Mouse (Mus musculus) stomach, postnatal 0 days (tissue): ENCODE measurements around the gene Osbpl6. TPM values are rescaled to one million over a fixed set of nuclear protein-coding genes. Genes with fewer than 3 reads are reported as not detected.

Source experiments
- ATAC-seq: fragments of 200-750 bp; cut with Nextera tagmentation; 2 replicates; pipeline ENCODE4 v1.8.0; 2017; ENCODE audit not compliant: low FRiP score, low TSS enrichment
- DNase-seq: peaks from one replicate; pipeline ENCODE4 v3.0.0-alpha.2; 2016; ENCODE audit warnings: low spot score
- H3K27ac ChIP-seq: fragments of 300-500 bp; sonication (generic); replicated peaks from 2 replicates; pipeline ENCODE4 v1.5.1; 2014; ENCODE audit warnings: mild to moderate bottlenecking, control low read depth
- H3K27me3 ChIP-seq: fragments of 300-500 bp; sonication (generic); 2 replicates; pipeline ENCODE4 v1.6.1; 2014; ENCODE audit warnings: low read length; ENCODE audit not compliant: control insufficient read depth, insufficient read depth
- H3K36me3 ChIP-seq: fragments of 300-500 bp; sonication (generic); 2 replicates; pipeline ENCODE4 v1.6.1; 2014; ENCODE audit warnings: low read length, mixed read lengths; ENCODE audit not compliant: control insufficient read depth, insufficient read depth
- H3K4me1 ChIP-seq: fragments of 300-500 bp; sonication (generic); replicated peaks from 2 replicates; pipeline ENCODE4 v1.6.1; 2014; ENCODE audit warnings: antibody characterized with exemption; ENCODE audit not compliant: control insufficient read depth, insufficient read depth
- H3K4me2 ChIP-seq: fragments of 300-500 bp; sonication (generic); replicated peaks from 2 replicates; pipeline ENCODE4 v1.6.1; 2014; ENCODE audit warnings: low read depth, mild to moderate bottlenecking, control low read depth, moderate library complexity
- H3K4me3 ChIP-seq: fragments of 300-500 bp; sonication (generic); 2 replicates; pipeline ENCODE4 v1.5.1; 2014; ENCODE audit warnings: low read depth, low read length, control low read depth
- H3K9ac ChIP-seq: fragments of 300-500 bp; sonication (generic); 2 replicates; pipeline ENCODE4 v1.6.1; 2014; ENCODE audit warnings: mild to moderate bottlenecking, low read length, control low read depth, mixed read lengths
- H3K9me3 ChIP-seq: fragments of 300-500 bp; sonication (generic); 2 replicates; pipeline ENCODE4 v1.6.1; 2016; ENCODE audit warnings: low read length; ENCODE audit not compliant: control insufficient read depth
- CTCF ChIP-seq: IDR thresholded peaks from 2 replicates; pipeline ENCODE4 v1.5.1; 2016; ENCODE audit warnings: antibody characterized with exemption, low read depth, mild to moderate bottlenecking, moderate library complexity
- EP300 ChIP-seq: optimal IDR thresholded peaks from 2 replicates; pipeline ENCODE3; 2016; ENCODE audit warnings: antibody characterized with exemption
- WGBS: fragments of 180-500 bp; shearing (Covaris S2); extraction: QIAGEN DNeasy Blood & Tissue Kit; methylation state at CpG from one replicate; pipeline ENCODE4 v1.1.7; 2014; 5-methylcytosine and 5-hydroxymethylcytosine counted together
- polyA plus RNA-seq: library from polyadenylated mRNA; unstranded; fragments of >200 nt; fragmentation: Nextera tagmentation; extraction: Ambion mirVana; gene quantifications from 2 replicates; pipeline ENCODE4 v1.2.1, GENCODE M21; 2015

The Osbpl6 gene
- polyA plus RNA-seq, 1 experiment from 2014 or later: 4.7 TPM

DNA sequence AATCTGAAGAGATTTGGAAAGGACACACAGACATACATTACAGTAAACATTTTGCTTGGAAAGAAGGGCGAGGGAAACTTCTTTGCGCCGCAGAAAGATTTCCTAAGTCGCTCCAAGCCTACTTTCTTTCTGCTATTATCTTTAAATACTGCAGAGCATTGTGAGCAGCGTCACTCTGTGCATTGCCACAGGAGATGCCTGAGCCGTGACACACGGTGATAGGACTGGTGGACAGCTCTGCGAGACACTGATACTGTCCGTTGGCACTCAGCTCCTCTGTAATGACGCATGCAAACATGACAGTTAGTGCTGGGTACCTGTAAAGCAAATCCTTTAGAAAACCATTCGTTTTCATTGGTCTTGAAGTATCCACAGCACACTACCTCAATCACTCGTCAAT is 224.0 kb downstream of the Osbpl6 start:
- Histone ChIP-seq H3K4me1 (no peaks in the 10 kb centered on the region), H3K27me3 (no peaks in the 10 kb centered on the region), H3K36me3 (peaks cover 20% of the 10 kb centered on the region), H3K9me3 (no peaks in the 10 kb centered on the region), H3K27ac (no peak overlapping the region), H3K9ac (no peak overlapping the region), H3K4me2 (no peak overlapping the region), H3K4me3 (no peak overlapping the region)
- ATAC-seq (no peak), DNase-seq (no peak)
- TF ChIP-seq EP300: no peak
- no peak for TF ChIP-seq CTCF
- 85% methylated on average over 12 of the region's 12 CpGs for whole genome bisulfite sequencing

DNA sequence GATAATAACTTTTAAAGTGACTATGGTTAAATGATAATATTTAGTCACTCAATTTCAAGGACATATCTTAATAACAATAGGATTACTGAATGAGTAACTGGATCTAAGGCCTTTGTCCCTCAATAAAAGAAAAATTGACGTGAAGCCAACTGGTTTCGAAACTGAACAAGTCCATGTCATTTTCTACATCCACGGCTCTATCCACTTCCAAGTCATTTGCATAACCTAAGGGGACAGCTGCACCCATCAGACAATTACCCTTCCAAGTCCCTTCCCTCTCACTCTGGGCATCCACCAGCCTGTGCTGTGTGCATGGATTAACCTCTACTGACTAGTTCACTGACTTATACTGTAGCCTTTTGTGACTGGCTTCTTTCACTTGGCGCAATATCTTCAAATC is 225.3 kb downstream of the Osbpl6 start:
- H3K9ac ChIP-seq: no peak overlapping the region
- no peak overlapping the region for H3K4me2 ChIP-seq
- no peaks in the 10 kb centered on the region for H3K27me3 ChIP-seq
- no peak for DNase-seq
- WGBS: 79% methylated on average over 4 of the region's 4 CpGs
- TF ChIP-seq CTCF: no peak
- no peak for TF ChIP-seq EP300
- no peaks in the 10 kb centered on the region for H3K9me3 ChIP-seq
- no peak for ATAC-seq
- H3K4me3 ChIP-seq: no peak overlapping the region
- H3K4me1 ChIP-seq: no peaks in the 10 kb centered on the region
- no peak overlapping the region for H3K27ac ChIP-seq
- peaks cover 23% of the 10 kb centered on the region for H3K36me3 ChIP-seq

DNA sequence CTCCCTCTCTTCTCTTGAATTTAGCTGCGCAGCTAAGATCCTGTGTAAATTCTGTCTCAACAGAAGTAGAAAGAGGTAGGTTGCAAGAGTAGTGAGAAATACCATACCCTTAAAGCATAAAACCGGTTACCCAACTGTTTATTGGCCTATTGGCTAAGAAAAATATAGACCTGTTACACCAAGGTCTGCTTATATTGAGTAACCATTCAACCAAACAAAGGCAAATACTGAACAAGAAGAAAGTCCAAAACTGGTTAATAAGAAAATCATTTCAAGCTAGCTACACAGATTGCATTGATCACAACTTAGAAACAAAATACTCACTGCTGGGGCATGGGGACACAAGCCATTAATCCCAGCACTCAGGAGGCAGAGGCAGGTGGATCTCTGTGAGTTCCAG is 233.3 kb downstream of the Osbpl6 start:
- no peak for ATAC-seq
- Histone ChIP-seq H3K36me3 (peaks cover 13% of the 10 kb centered on the region), H3K27ac (no peak overlapping the region), H3K9me3 (no peaks in the 10 kb centered on the region), H3K4me1 (no peaks in the 10 kb centered on the region), H3K4me3 (no peak overlapping the region), H3K27me3 (no peaks in the 10 kb centered on the region), H3K9ac (no peak overlapping the region), H3K4me2 (no peak overlapping the region)
- TF ChIP-seq EP300: no peak
- no peak for TF ChIP-seq CTCF
- DNase-seq: no peak
- WGBS: 93% methylated on average over 2 of the region's 2 CpGs

DNA sequence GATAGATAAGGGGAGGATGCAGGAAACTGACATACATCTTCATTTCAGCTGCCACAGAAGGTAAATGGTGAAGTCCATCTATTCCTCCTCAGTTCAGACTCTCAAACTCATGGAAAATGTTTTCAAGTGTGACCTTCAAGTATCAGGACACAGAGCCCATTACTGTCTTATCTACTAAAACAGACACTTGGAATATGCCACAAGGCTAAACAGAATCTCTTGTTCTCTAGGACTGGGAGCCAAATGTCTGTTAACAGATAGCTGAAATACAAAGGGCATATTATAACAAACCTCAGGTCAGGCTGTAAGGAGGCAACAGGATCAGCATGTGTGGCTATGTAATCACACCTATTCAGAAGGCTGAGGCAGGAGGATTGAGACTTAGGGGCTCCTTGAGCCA is 237.5 kb downstream of the Osbpl6 start:
- no peaks in the 10 kb centered on the region for H3K27me3 ChIP-seq
- TF ChIP-seq EP300 (no peak), CTCF (no peak)
- H3K27ac ChIP-seq: no peak overlapping the region
- no peak overlapping the region for H3K4me3 ChIP-seq
- no peak overlapping the region for H3K9ac ChIP-seq
- no peaks in the 10 kb centered on the region for H3K4me1 ChIP-seq
- no peaks in the 10 kb centered on the region for H3K9me3 ChIP-seq
- DNase-seq: no peak
- peaks cover 9% of the 10 kb centered on the region; the same call in 1 of the 2 replicates for H3K36me3 ChIP-seq
- H3K4me2 ChIP-seq: no peak overlapping the region
- no peak for ATAC-seq

DNA sequence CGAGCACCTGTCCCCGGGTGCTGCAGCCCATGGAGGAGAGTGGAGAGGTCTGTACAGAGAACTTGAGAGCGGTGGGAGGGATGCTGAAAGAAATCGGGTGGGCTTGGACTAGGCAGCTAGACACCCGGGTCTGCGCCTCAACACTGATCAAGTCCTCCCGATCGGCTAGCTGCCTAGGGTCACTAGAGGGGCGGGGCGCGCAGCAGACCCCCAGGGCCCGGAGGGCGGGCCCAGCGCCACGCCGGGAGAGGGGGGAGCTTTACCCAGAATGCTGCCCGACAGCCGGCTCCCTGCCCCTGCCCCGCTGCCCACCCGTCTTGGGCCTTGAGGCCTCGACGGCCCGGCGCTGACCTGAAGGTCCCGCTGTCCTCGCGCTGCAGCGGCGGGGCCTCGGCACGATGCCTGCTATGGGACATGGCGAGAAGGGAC is 241.1 kb downstream of the Osbpl6 start:
- Histone ChIP-seq H3K4me3 (peak overlapping the region; percentile 76), H3K36me3 (no peaks in the 10 kb centered on the region), H3K9me3 (no peaks in the 10 kb centered on the region), H3K9ac (peak overlapping the region; percentile 80), H3K4me2 (peak overlapping the region; percentile 97), H3K27me3 (no peaks in the 10 kb centered on the region), H3K4me1 (no peaks in the 10 kb centered on the region), H3K27ac (peak overlapping the region; percentile 85)
- WGBS: under 1% methylated on average over 30 of the region's 32 CpGs
- ATAC-seq (peak; percentile 5; the same call in 1 of the 2 replicates), DNase-seq (no peak)
- TF ChIP-seq EP300 (no peak), CTCF (no peak)

DNA sequence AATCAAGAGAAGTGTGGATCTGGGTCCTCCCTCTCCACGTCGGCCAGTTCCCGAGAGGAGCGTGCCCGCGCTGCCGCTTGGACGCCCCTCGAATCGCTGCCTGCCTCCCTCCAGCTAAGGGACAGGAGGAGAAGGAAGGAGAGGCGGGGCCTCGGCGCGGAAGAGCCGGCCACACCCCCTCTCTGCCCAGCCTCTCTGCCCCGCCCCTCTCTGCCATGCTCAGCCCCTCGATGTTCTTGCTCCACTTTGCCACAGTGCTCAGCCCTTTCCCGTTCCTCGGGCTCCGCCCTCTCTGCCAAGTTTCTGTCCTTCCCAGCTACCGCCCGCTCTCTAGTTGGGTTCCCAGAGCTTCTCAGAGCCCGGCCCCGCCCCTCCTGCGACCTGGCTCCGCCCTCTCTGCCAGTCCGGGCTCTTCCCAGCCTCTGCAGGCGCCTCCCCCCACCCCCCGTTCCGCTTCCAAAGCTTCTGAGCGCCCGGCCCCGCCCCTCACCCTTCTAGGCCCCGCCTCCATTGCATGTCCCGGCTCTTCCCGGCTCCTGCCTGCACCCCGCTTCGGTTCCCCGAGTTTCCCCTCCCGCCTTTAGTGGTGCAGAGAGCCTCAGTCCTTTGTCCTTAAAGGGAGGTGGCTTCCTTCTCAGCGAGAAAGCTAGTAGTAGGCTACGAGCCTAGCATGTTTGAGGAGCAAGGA is 241.7 kb downstream of the Osbpl6 start, which contains the start of the genes Prkra and Pjvk:
Gene Prkra (minus strand): TSS at position 133 of the 688 bp plus-strand sequence.
Gene Pjvk (plus strand): TSS at position 594 of the 688 bp plus-strand sequence.
- DNase-seq: peak; percentile 100
- Histone ChIP-seq H3K9me3 (no peaks in the 10 kb centered on the region), H3K9ac (peak within 1 kb of the TSS; percentile 80), H3K4me1 (no peaks in the 10 kb centered on the region), H3K27ac (peak within 1 kb of the TSS; percentile 88), H3K4me2 (peak within 1 kb of the TSS; percentile 97), H3K4me3 (peak within 1 kb of the TSS; percentile 76), H3K27me3 (no peaks in the 10 kb centered on the region), H3K36me3 (no peaks in the 10 kb centered on the region)
- no peak for TF ChIP-seq EP300
- peak; percentile 22; the same call in 1 of the 2 replicates for TF ChIP-seq CTCF
- 1% methylated on average over 34 of the region's 42 CpGs for WGBS
- peak; percentile 100 for ATAC-seq
